Mouse (Mus musculus): ENCODE results near the gene Got1. TPM values are rescaled to one million over a fixed set of nuclear protein-coding genes. Genes with fewer than 3 reads are reported as not detected.
A peak's percentile ranks its signal among the peaks of the same experiment; 100 is the strongest.
"Not testable (repeated sequence)": the region's sequence is repeated elsewhere in the genome, so short reads cannot be mapped to it uniquely, and the experiment has no call there.

Got1 gene
- polyA plus RNA-seq, 1 experiment from 2014 or later: 233 TPM

DNA sequence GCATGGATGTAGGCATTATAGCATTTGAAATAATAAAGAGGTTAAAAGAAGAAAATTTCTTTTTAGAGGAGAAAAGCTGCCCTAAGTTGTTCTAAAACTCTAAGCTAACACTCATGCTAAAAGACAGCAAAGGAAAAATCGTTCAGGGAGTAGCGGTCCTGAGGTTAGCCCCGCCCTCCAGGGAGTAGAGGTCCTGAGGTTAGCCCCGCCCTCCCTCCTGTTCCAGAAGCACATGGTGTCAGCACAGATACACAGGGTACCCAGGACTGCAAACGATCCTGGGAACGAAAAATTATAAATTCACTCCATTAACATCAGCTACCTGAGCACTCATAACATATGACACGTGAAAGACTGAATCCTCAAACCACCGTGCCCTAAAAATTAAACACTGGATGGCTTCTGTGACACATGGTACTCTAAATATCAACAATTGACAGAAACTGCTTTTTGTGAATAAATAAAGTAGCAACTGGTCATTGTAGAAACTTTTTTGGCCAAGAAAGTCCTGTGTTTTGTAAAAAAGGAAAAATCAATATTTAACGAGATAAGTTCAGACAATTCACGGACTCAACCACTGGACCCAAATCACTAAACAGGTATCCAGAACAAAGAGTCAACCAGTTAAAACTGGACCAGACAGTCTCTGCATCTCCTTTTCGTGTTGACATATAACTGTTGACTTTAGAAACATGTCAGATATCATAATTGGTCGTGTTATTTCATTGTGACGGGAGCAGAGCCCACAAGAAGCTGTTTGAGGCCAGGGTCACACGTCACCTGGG lies 13.8 kb downstream of the Got1 start:
- H3K9me3 ChIP-seq (replicated peaks): no peaks in the 10 kb centered on the region
- ATAC-seq (replicated peaks; ENCODE audit: insufficient number of reproducible peaks, insufficient read depth, low FRiP score, low read depth): no peak
- H3K27ac ChIP-seq: no peak overlapping the region
- 0 out of 2 replicates have a peak, but pooled peaks cover under 1% of the 10 kb centered on the region for H3K4me1 ChIP-seq (replicated peaks)
- H3K4me3 ChIP-seq: no peak overlapping the region
- H3K27me3 ChIP-seq: no peaks in the 10 kb centered on the region
- WGBS: 86% methylated on average over 14 of the region's 14 CpGs
- peaks cover 64% of the 10 kb centered on the region for H3K36me3 ChIP-seq
- no peak overlapping the region for H3K9ac ChIP-seq
- H3K4me2 ChIP-seq: no peak overlapping the region

DNA sequence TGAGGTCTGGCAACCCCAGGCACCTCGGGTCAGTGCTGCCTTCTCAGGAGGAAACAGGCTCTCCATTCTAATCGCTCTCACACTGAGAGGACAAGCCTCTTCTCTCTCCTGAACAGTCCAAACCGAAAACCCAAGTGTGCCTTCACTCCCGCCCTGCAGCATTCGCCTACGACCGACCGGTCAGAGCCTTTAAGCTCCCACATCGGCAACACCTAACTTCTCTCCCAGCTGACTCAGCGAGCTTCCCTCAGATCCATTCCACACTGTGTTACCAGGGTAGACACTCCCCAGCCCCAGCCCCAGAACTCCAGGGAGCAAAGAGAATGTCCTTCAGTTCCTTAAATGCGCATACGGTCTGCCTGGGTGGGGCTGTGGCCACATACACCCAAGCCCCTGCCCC lies 19.0 kb downstream of the Got1 start:
- H3K9me3 ChIP-seq (replicated peaks): no peaks in the 10 kb centered on the region

DNA sequence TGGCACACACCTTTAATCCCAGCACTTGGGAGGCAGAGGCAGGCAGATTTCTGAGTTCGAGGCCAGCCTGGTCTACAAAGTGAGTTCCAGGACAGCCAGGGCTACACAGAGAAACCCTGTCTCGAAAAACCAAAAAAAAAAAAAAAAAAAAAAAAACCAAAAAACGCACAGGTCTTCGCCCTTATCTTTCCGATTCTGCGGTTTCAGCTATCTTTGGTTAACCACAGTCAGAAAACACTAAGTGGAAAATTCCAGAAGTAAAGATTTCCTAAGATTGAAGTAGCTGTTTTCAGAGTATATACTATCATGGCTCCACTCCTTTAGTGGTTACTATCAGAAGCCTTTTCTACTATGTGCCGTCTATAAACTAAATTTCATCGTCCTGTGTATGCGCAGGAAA lies 20.8 kb downstream of the Got1 start:
- peaks cover 66% of the 10 kb centered on the region for H3K36me3 ChIP-seq
- H3K27me3 ChIP-seq; H3K4me3 ChIP-seq; H3K9ac ChIP-seq; H3K9me3 ChIP-seq (replicated peaks); ATAC-seq (replicated peaks; ENCODE audit: insufficient number of reproducible peaks, insufficient read depth, low FRiP score, low read depth); H3K4me1 ChIP-seq (replicated peaks); H3K27ac ChIP-seq; H3K4me2 ChIP-seq: not testable (repeated sequence)
- WGBS: 94% methylated on average over 8 of the region's 9 CpGs

More for the DNA sequence above, 19.0 kb downstream of the Got1 start:
- Histone ChIP-seq H3K27me3 (no peaks in the 10 kb centered on the region), H3K27ac (no peak overlapping the region), H3K4me2 (no peak overlapping the region), H3K4me1 (replicated peaks) (no peaks in the 10 kb centered on the region), H3K9ac (no peak overlapping the region), H3K4me3 (no peak overlapping the region), H3K36me3 (peaks cover 66% of the 10 kb centered on the region)
- WGBS: 86% methylated on average over 12 of the region's 12 CpGs
- ATAC-seq (replicated peaks; ENCODE audit: insufficient number of reproducible peaks, insufficient read depth, low FRiP score, low read depth): no peak

DNA sequence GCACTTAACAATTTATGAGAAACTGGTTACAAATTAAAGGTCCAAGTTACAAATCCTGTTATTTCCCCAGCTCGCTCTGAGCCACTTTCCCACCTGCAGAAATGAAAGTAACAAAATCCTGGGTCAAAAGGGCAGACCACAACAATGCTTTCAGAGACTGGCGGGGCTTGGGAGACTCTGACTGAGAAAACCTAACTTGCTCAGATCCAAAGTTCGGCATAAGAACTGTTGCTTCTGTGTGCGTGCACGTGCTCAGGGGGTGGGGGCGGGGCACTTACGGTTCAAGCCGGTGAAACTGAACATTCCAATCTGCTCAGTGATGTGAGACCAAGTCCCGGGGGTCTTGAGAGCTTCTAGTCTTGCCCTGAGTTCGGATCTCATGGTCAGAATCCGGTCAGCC lies 21.8 kb downstream of the Got1 start:
- Histone ChIP-seq H3K27ac (no peak overlapping the region), H3K36me3 (peaks cover 60% of the 10 kb centered on the region), H3K27me3 (no peaks in the 10 kb centered on the region), H3K9ac (no peak overlapping the region), H3K9me3 (replicated peaks) (no peaks in the 10 kb centered on the region), H3K4me2 (no peak overlapping the region), H3K4me1 (replicated peaks) (no peaks in the 10 kb centered on the region), H3K4me3 (no peak overlapping the region)
- WGBS: 83% methylated on average over 11 of the region's 11 CpGs
- ATAC-seq (replicated peaks; ENCODE audit: insufficient number of reproducible peaks, insufficient read depth, low FRiP score, low read depth): no peak

DNA sequence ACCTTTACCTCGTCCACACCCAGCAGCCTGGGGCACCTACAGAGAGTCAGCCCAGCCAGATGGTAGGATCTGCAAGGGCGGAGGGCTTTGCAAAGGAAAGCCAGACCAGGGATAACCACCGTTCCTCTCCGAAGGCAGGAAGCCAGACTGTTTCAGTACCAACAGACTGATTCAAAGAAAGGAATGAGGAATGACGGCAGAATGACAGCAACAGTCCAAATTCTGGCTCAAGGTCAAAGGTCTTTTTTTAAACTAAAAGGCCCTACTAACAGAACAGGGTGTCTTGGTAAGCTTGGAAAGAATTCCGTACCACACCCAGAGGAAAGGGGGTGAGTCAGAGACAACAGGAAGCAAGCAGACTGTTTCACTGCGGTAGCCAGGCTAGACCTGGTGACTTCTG lies 25.5 kb downstream of the Got1 start:
- H3K4me3 ChIP-seq: no peak overlapping the region
- H3K4me2 ChIP-seq: no peak overlapping the region
- H3K27ac ChIP-seq: no peak overlapping the region
- peaks cover 29% of the 10 kb centered on the region; the same call in 1 of the 2 replicates for H3K36me3 ChIP-seq
- peaks cover 13% of the 10 kb centered on the region for H3K4me1 ChIP-seq (replicated peaks)
- no peaks in the 10 kb centered on the region for H3K9me3 ChIP-seq (replicated peaks)
- H3K9ac ChIP-seq: no peak overlapping the region
- no peak for ATAC-seq (replicated peaks; ENCODE audit: insufficient number of reproducible peaks, insufficient read depth, low FRiP score, low read depth)
- no peaks in the 10 kb centered on the region; the same call in 1 of the 2 replicates for H3K27me3 ChIP-seq
- 79% methylated on average over 7 of the region's 7 CpGs for WGBS

DNA sequence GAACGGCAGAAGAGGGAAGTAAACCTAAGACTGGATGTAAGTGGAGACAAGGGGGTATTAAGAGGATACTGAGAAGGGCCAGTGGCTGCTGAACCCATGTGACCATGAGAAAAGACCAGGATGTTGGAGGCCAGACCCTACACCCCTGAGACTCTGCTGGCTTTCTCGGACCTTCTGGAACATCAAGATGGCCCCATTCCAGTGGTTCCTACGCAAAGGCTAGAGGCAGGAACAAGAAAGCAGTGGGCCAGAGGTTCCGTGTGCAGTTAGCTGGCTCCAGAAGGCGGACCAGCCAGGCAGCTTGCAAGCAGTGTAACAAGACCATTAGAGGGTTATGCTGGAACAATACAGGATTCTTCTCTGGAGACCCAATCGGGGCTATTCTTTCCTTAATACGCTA lies 27.0 kb downstream of the Got1 start:
- peaks cover 13% of the 10 kb centered on the region for H3K4me1 ChIP-seq (replicated peaks)
- H3K27ac ChIP-seq: no peak overlapping the region
- H3K36me3 ChIP-seq: peaks cover 26% of the 10 kb centered on the region; the same call in 1 of the 2 replicates
- no peak overlapping the region for H3K4me3 ChIP-seq
- no peak overlapping the region for H3K4me2 ChIP-seq
- no peaks in the 10 kb centered on the region for H3K9me3 ChIP-seq (replicated peaks)
- H3K27me3 ChIP-seq: no peaks in the 10 kb centered on the region; the same call in 1 of the 2 replicates
- ATAC-seq (replicated peaks; ENCODE audit: insufficient number of reproducible peaks, insufficient read depth, low FRiP score, low read depth): no peak
- H3K9ac ChIP-seq: no peak overlapping the region
- WGBS: 85% methylated on average over 7 of the region's 7 CpGs

DNA sequence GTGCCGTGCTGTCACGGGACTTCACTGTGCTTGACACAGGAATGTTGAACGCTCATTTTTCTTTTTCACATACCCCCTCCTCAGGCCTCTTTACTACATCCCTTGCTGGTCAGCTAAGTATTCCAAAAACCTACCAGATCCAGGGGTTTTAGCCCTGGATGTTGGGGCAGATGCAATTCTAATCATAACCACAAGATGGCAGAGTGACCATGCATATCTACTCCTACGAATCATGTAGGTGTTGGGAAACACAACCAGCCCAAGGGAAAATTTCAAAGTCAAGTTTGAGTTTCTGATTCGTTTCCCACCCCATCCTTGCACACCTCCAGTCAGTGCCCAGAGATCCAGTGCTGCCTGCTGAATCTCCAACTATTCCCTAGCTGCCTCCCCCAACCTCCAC lies 28.6 kb downstream of the Got1 start:
- no peaks in the 10 kb centered on the region for H3K9me3 ChIP-seq (replicated peaks)
- peaks cover 2% of the 10 kb centered on the region; the same call in 1 of the 2 replicates for H3K27me3 ChIP-seq
- H3K36me3 ChIP-seq: peaks cover 15% of the 10 kb centered on the region; the same call in 1 of the 2 replicates
- H3K4me3 ChIP-seq: no peak overlapping the region
- no peak overlapping the region for H3K27ac ChIP-seq
- WGBS: 13% methylated on average over 5 of the region's 5 CpGs
- peak overlapping the region; percentile 64; the same call in 1 of the 2 replicates for H3K4me2 ChIP-seq
- peaks cover 13% of the 10 kb centered on the region for H3K4me1 ChIP-seq (replicated peaks)
- no peak overlapping the region for H3K9ac ChIP-seq
- no peak for ATAC-seq (replicated peaks; ENCODE audit: insufficient number of reproducible peaks, insufficient read depth, low FRiP score, low read depth)

DNA sequence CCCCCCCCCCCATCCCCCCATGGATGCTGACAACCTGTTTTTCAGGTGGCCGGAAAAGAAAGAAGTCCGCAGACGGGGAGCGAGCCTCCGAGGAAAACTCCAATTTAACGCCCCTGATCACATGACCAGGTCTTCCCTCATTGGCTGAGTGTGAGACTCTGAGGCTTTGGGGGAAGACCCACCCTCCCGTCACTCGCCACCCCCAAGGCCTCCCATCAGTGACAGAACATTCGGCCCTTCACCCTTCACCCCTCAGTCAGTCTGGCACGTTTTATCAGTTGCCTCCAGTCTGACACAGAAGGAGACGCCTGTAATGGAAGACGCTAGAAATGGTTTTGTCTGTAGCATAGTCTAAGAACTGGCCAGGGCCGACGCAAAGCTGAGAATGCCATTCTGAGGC lies 29.5 kb downstream of the Got1 start:
- H3K27ac ChIP-seq: no peak overlapping the region
- no peak for ATAC-seq (replicated peaks; ENCODE audit: insufficient number of reproducible peaks, insufficient read depth, low FRiP score, low read depth)
- H3K4me3 ChIP-seq: peak overlapping the region; percentile 30
- 6% methylated on average over 14 of the region's 14 CpGs for WGBS
- no peaks in the 10 kb centered on the region for H3K9me3 ChIP-seq (replicated peaks)
- H3K4me1 ChIP-seq (replicated peaks): peaks cover 13% of the 10 kb centered on the region
- no peak overlapping the region for H3K9ac ChIP-seq
- peaks cover 6% of the 10 kb centered on the region; the same call in 1 of the 2 replicates for H3K36me3 ChIP-seq
- peaks cover 2% of the 10 kb centered on the region; the same call in 1 of the 2 replicates for H3K27me3 ChIP-seq
- peak overlapping the region; percentile 64 for H3K4me2 ChIP-seq

DNA sequence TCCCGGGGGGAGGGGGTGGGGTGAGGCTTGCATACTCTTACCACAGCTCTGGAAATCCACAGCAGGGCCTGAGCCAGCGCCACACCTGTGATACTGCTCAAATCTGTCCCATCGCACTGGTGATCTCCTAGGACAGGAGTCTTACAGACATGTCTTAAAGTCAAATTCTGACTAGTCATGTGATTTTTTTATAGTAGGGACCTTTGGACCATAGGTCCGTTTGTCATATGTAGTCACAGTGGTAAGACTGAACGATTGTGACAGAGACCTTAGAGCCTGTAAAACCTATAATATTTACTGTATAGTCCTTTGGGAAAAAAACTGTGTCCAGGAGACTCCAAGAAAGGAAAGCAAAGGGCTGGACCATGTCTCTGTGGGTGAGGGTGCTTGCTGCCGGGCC lies 30.5 kb downstream of the Got1 start:
- no peaks in the 10 kb centered on the region for H3K9me3 ChIP-seq (replicated peaks)
- H3K4me2 ChIP-seq: no peak overlapping the region
- H3K27me3 ChIP-seq: peaks cover 2% of the 10 kb centered on the region; the same call in 1 of the 2 replicates
- ATAC-seq (replicated peaks; ENCODE audit: insufficient number of reproducible peaks, insufficient read depth, low FRiP score, low read depth): no peak
- H3K9ac ChIP-seq: no peak overlapping the region
- 80% methylated on average over 6 of the region's 6 CpGs for WGBS
- no peak overlapping the region for H3K27ac ChIP-seq
- H3K4me1 ChIP-seq (replicated peaks): peaks cover 13% of the 10 kb centered on the region
- H3K36me3 ChIP-seq: 0 out of 2 replicates have a peak, but pooled peaks cover 4% of the 10 kb centered on the region
- no peak overlapping the region for H3K4me3 ChIP-seq

DNA sequence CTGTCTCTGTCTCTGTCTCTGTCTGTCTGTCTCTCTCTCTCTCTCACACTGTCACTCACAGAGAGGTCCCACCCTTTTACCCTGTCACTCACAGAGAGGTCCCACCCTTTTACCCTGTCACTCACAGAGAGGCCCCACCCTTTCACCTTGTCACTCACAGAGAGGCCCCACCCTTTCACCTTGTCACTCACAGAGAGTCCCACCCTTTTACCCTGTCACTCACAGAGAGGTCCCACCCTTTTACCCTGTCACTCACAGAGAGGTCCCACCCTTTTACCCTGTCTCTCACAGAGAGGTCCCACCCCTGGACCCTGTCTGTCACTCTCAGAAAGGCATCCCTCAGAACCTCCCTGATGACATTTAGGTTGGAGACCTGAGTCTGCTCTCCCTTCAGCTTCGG lies 31.1 kb downstream of the Got1 start:
- not testable (repeated sequence) for H3K4me2 ChIP-seq; H3K27ac ChIP-seq; ATAC-seq (replicated peaks; ENCODE audit: insufficient number of reproducible peaks, insufficient read depth, low FRiP score, low read depth); H3K4me3 ChIP-seq; H3K9me3 ChIP-seq (replicated peaks); H3K27me3 ChIP-seq; H3K36me3 ChIP-seq; H3K9ac ChIP-seq
- peaks cover 13% of the 10 kb centered on the region for H3K4me1 ChIP-seq (replicated peaks)
- WGBS: 63% methylated on average over 1 of the region's 1 CpGs

DNA sequence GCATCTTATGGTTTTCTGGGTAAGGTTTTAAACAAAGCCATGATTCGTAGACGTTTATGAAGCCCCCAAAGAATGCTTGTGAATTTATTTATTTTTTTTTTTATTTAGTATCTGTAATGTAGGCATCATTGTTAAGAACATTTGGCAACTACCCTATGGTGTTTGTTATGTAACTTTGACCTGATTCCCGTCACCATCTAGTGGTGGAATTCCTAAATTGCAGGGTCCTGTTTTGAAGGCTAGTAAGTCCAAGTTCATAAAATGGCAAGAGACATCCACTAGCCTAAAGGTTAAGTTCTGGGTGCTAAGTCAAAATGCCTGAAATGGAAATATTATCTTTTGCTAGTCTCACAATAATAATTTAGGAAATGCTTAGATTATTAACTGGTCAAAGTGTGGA lies 37.0 kb downstream of the Got1 start:
- H3K4me2 ChIP-seq: no peak overlapping the region
- WGBS: 31% methylated on average over 3 of the region's 3 CpGs
- H3K9ac ChIP-seq: no peak overlapping the region
- H3K9me3 ChIP-seq (replicated peaks): no peaks in the 10 kb centered on the region
- H3K4me1 ChIP-seq (replicated peaks): no peaks in the 10 kb centered on the region
- H3K4me3 ChIP-seq: no peak overlapping the region
- H3K36me3 ChIP-seq: no peaks in the 10 kb centered on the region
- no peak for ATAC-seq (replicated peaks; ENCODE audit: insufficient number of reproducible peaks, insufficient read depth, low FRiP score, low read depth)
- H3K27me3 ChIP-seq: 0 out of 2 replicates have a peak, but pooled peaks cover 2% of the 10 kb centered on the region
- H3K27ac ChIP-seq: no peak overlapping the region

DNA sequence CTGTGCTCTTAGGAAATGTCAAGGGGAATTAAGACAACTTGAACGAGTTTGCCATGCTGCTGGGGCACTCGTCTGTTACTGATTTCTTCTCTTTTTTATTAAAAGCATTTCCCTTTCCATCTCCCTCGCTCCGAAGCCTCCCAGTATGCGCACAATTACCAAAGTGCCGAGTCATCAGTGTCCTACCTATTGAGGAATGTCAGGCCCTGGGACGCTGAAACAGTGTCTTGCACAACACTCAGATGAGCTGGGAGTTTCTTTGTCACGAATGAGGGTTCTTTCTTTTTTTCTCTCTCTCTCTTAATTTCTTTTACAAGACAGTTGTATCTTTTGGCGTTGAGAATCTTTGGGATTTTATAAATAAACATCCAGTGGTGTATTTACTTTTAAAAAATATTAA lies 43.9 kb downstream of the Got1 start:
- Histone ChIP-seq H3K9me3 (replicated peaks) (no peaks in the 10 kb centered on the region), H3K4me2 (no peak overlapping the region), H3K4me1 (replicated peaks) (peaks cover 11% of the 10 kb centered on the region), H3K9ac (no peak overlapping the region), H3K27ac (no peak overlapping the region), H3K27me3 (0 out of 2 replicates have a peak, but pooled peaks cover 2% of the 10 kb centered on the region), H3K36me3 (no peaks in the 10 kb centered on the region), H3K4me3 (no peak overlapping the region)
- WGBS: 64% methylated on average over 9 of the region's 9 CpGs
- no peak for ATAC-seq (replicated peaks; ENCODE audit: insufficient number of reproducible peaks, insufficient read depth, low FRiP score, low read depth)

Measured in heart, embryonic 15.5 days (tissue).